Mouse (Mus musculus): ENCODE measurements around the gene Rab43.

- TF ChIP-seq POLR2A (IDR thresholded peaks at IDR 0.05; ENCODE audit: borderline replicate concordance, extremely low read depth, low read depth, low read length), result no peak
- TF ChIP-seq CTCF (IDR thresholded peaks at IDR 0.05; ENCODE audit: insufficient read depth, low read length), result no peak
These were observed 5.1 kb downstream of the Rab43 start for GRCm38 (mm10) chr6:87806857-87807256.
